Mouse (Mus musculus): ENCODE data around the gene Ppwd1. TPM values are rescaled to one million over a fixed set of nuclear protein-coding genes. Genes with fewer than 3 reads are reported as not detected.
"Not testable (repeated sequence)": the region's sequence is repeated elsewhere in the genome, so short reads cannot be mapped to it uniquely, and the experiment has no call there.

Ppwd1 gene
- 16.6 and 26.2 TPM in 2 replicates for total RNA-seq (2012; rRNA removed)

- no peak within 1 kb of the TSS for H3K27ac ChIP-seq (ENCODE audit: insufficient read depth, low read depth, low read length, poor library complexity, severe bottlenecking)
- H3K9me3 ChIP-seq (ENCODE audit: control insufficient read depth, insufficient read depth, low read depth, low read length): no peaks in the 10 kb centered on the region
- H3K4me1 ChIP-seq (ENCODE audit: control insufficient read depth in 2 of 2, insufficient read depth in 2 of 2, low read length in 2 of 2, poor library complexity in 1 of 2): no peaks in the 10 kb centered on the region
- DNase-seq (ENCODE audit: low read depth, low spot score): peak; percentile 90
- peak within 1 kb of the TSS; percentile 92 for H3K9ac ChIP-seq (ENCODE audit: insufficient read depth, low read depth, low read length, poor library complexity, severe bottlenecking)
- no peaks in the 10 kb centered on the region for H3K36me3 ChIP-seq (ENCODE audit: control insufficient read depth, insufficient read depth, low read length, poor library complexity, severe bottlenecking)
- peak within 1 kb of the TSS; percentile 75 to 98 for H3K4me3 ChIP-seq (ENCODE audit: insufficient read depth in 1 of 2, low read depth in 1 of 2, low read length in 2 of 2, poor library complexity in 1 of 2, severe bottlenecking in 1 of 2)
- in situ Hi-C loops (cut with MboI; ENCODE audit: low sequenced_read_pairs in 2 of 2, unreplicated experiment in 2 of 2): no loop called here
- no peak for TF ChIP-seq ZC3H11A (IDR thresholded peaks at IDR 0.05; ENCODE audit: borderline replicate concordance, low read depth, low read length)
- no peak for TF ChIP-seq ZNF384 (IDR thresholded peaks at IDR 0.05; ENCODE audit: low read depth, low read length)
- TF ChIP-seq CHD2 (IDR thresholded peaks at IDR 0.05; ENCODE audit: low read depth, low read length): peak; percentile 88
- no peak for TF ChIP-seq MAFK (IDR thresholded peaks at IDR 0.05; ENCODE audit: insufficient read depth, low read depth, low read length)
- peak; percentile 68 for TF ChIP-seq HCFC1 (IDR thresholded peaks at IDR 0.05; ENCODE audit: borderline replicate concordance, insufficient read depth, low read length)
Measured at GRCm38 (mm10) chr13:104228384-104229066, at the start of gene Ppwd1, which contains the start of gene Cenpk. Gene Ppwd1, minus strand, starts transcription at chr13:104228843. Gene Cenpk, plus strand, starts transcription at chr13:104228611.

DNA sequence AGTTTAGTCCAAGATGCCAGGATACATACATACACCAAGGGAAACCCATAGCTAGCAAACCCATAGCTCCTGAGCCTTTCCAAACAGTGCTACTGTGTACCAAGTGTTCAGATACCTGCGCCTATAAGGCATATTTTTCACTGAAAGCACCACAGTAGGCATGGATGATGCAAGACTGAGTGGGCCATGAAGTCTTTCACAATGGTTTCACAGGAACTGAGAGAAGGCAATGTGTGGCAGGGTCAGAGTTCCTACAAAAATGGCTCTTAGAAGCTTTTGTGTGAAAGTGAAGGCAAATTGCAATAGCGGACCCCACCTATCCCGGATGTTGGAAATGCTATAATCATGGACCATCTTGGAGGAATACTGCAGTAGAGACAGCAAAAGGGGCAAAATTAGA is 30.4 kb upstream of the Ppwd1 start:
- Histone ChIP-seq H3K9ac (ENCODE audit: insufficient read depth, low read depth, low read length, poor library complexity, severe bottlenecking) (no peak overlapping the region), H3K4me1 (ENCODE audit: control insufficient read depth in 2 of 2, insufficient read depth in 2 of 2, low read length in 2 of 2, poor library complexity in 1 of 2) (no peaks in the 10 kb centered on the region), H3K4me3 (ENCODE audit: insufficient read depth in 1 of 2, low read depth in 1 of 2, low read length in 2 of 2, poor library complexity in 1 of 2, severe bottlenecking in 1 of 2) (no peak overlapping the region), H3K9me3 (ENCODE audit: control insufficient read depth, insufficient read depth, low read depth, low read length) (peaks cover 4% of the 10 kb centered on the region), H3K36me3 (ENCODE audit: control insufficient read depth, insufficient read depth, low read length, poor library complexity, severe bottlenecking) (no peaks in the 10 kb centered on the region), H3K27ac (ENCODE audit: insufficient read depth, low read depth, low read length, poor library complexity, severe bottlenecking) (no peak overlapping the region)
- TF ChIP-seq HCFC1 (IDR thresholded peaks at IDR 0.05; ENCODE audit: borderline replicate concordance, insufficient read depth, low read length) (no peak), CHD2 (IDR thresholded peaks at IDR 0.05; ENCODE audit: low read depth, low read length) (no peak), MAFK (IDR thresholded peaks at IDR 0.05; ENCODE audit: insufficient read depth, low read depth, low read length) (no peak)
- DNase-seq (ENCODE audit: low read depth, low spot score): no peak
- in situ Hi-C loops (cut with MboI; ENCODE audit: low sequenced_read_pairs in 2 of 2, unreplicated experiment in 2 of 2): no loop called here

DNA sequence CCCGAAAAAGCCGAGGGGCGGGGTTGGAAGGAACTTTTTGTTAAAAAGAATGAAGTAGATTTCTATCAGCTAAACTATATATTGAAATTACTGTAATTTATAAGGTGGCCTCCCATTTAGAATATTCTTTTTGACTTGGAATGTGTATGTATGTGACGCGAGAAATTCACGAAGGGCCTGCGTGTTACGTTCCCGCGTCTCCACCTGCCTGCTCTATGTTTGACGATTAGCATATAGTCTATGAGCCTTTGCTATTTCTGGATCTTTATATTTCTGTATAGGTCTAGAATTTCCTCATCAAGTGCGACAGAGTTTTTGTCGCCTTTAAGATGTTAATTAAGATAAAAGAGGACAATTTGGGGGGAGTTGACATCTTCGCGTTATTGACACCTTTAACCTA is 538 bp upstream of the Ppwd1 start:
- TF ChIP-seq ZC3H11A (IDR thresholded peaks at IDR 0.05; ENCODE audit: borderline replicate concordance, low read depth, low read length) (no peak), CHD2 (IDR thresholded peaks at IDR 0.05; ENCODE audit: low read depth, low read length) (no peak), ZNF384 (IDR thresholded peaks at IDR 0.05; ENCODE audit: low read depth, low read length) (no peak), MAFK (IDR thresholded peaks at IDR 0.05; ENCODE audit: insufficient read depth, low read depth, low read length) (no peak), HCFC1 (IDR thresholded peaks at IDR 0.05; ENCODE audit: borderline replicate concordance, insufficient read depth, low read length) (no peak)
- Histone ChIP-seq H3K36me3 (ENCODE audit: control insufficient read depth, insufficient read depth, low read length, poor library complexity, severe bottlenecking) (no peaks in the 10 kb centered on the region), H3K9ac (ENCODE audit: insufficient read depth, low read depth, low read length, poor library complexity, severe bottlenecking) (peak overlapping the region; percentile 92), H3K9me3 (ENCODE audit: control insufficient read depth, insufficient read depth, low read depth, low read length) (no peaks in the 10 kb centered on the region), H3K27ac (ENCODE audit: insufficient read depth, low read depth, low read length, poor library complexity, severe bottlenecking) (no peak overlapping the region), H3K4me3 (ENCODE audit: insufficient read depth in 1 of 2, low read depth in 1 of 2, low read length in 2 of 2, poor library complexity in 1 of 2, severe bottlenecking in 1 of 2) (peak overlapping the region; percentile 75 to 98), H3K4me1 (ENCODE audit: control insufficient read depth in 2 of 2, insufficient read depth in 2 of 2, low read length in 2 of 2, poor library complexity in 1 of 2) (no peaks in the 10 kb centered on the region)
- in situ Hi-C loops (cut with MboI; ENCODE audit: low sequenced_read_pairs in 2 of 2, unreplicated experiment in 2 of 2): no loop called here
- DNase-seq (ENCODE audit: low read depth, low spot score): peak; percentile 17

DNA sequence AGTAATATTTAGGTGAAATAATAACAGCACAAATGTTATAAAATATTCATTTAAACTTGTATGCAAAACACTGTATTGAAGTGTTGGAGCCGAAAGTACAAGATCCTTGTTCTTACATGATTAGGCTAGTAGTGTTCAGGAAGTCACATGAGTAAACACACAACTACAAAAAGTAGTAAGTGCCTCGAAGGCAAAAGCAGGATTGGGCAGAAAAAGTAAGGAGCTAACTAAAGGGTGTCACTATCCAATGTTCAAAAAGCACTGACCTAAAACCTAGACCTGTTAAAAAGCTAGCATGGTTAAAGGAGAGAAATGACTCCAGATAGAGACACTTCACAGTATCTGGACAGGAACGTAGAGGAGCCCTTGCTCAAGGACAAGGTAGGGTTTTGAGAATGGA is 1.2 kb downstream of the Ppwd1 start:
- DNase-seq (ENCODE audit: low read depth, low spot score): no peak
- Histone ChIP-seq H3K27ac (ENCODE audit: insufficient read depth, low read depth, low read length, poor library complexity, severe bottlenecking) (no peak overlapping the region), H3K9me3 (ENCODE audit: control insufficient read depth, insufficient read depth, low read depth, low read length) (no peaks in the 10 kb centered on the region), H3K9ac (ENCODE audit: insufficient read depth, low read depth, low read length, poor library complexity, severe bottlenecking) (no peak overlapping the region), H3K36me3 (ENCODE audit: control insufficient read depth, insufficient read depth, low read length, poor library complexity, severe bottlenecking) (no peaks in the 10 kb centered on the region), H3K4me1 (ENCODE audit: control insufficient read depth in 2 of 2, insufficient read depth in 2 of 2, low read length in 2 of 2, poor library complexity in 1 of 2) (no peaks in the 10 kb centered on the region), H3K4me3 (ENCODE audit: insufficient read depth in 1 of 2, low read depth in 1 of 2, low read length in 2 of 2, poor library complexity in 1 of 2, severe bottlenecking in 1 of 2) (peak overlapping the region; percentile 38 to 98)
- in situ Hi-C loops (cut with MboI; ENCODE audit: low sequenced_read_pairs in 2 of 2, unreplicated experiment in 2 of 2): no loop called here
- TF ChIP-seq ZNF384 (IDR thresholded peaks at IDR 0.05; ENCODE audit: low read depth, low read length): no peak

GRCm38 (mm10) chr13:104204313-104204712 is 24.3 kb downstream of the Ppwd1 start:
- no peak overlapping the region for H3K27ac ChIP-seq (ENCODE audit: insufficient read depth, low read depth, low read length, poor library complexity, severe bottlenecking)
- no peaks in the 10 kb centered on the region for H3K4me1 ChIP-seq (ENCODE audit: control insufficient read depth in 2 of 2, insufficient read depth in 2 of 2, low read length in 2 of 2, poor library complexity in 1 of 2)
- in situ Hi-C loops (cut with MboI; ENCODE audit: low sequenced_read_pairs in 2 of 2, unreplicated experiment in 2 of 2): no loop called here
- TF ChIP-seq ZC3H11A (IDR thresholded peaks at IDR 0.05; ENCODE audit: borderline replicate concordance, low read depth, low read length): no peak
- no peak for TF ChIP-seq ZNF384 (IDR thresholded peaks at IDR 0.05; ENCODE audit: low read depth, low read length)
- TF ChIP-seq MAFK (IDR thresholded peaks at IDR 0.05; ENCODE audit: insufficient read depth, low read depth, low read length): no peak
- TF ChIP-seq HCFC1 (IDR thresholded peaks at IDR 0.05; ENCODE audit: borderline replicate concordance, insufficient read depth, low read length): no peak
- no peak for TF ChIP-seq CHD2 (IDR thresholded peaks at IDR 0.05; ENCODE audit: low read depth, low read length)
- no peak for DNase-seq (ENCODE audit: low read depth, low spot score)
- no peak overlapping the region for H3K9ac ChIP-seq (ENCODE audit: insufficient read depth, low read depth, low read length, poor library complexity, severe bottlenecking)
- no peak overlapping the region for H3K4me3 ChIP-seq (ENCODE audit: insufficient read depth in 1 of 2, low read depth in 1 of 2, low read length in 2 of 2, poor library complexity in 1 of 2, severe bottlenecking in 1 of 2)
- H3K9me3 ChIP-seq (ENCODE audit: control insufficient read depth, insufficient read depth, low read depth, low read length): no peaks in the 10 kb centered on the region
- H3K36me3 ChIP-seq (ENCODE audit: control insufficient read depth, insufficient read depth, low read length, poor library complexity, severe bottlenecking): peaks cover 2% of the 10 kb centered on the region

GRCm38 (mm10) chr13:104195891-104196290 is 32.8 kb downstream of the Ppwd1 start:
- H3K9ac ChIP-seq (ENCODE audit: insufficient read depth, low read depth, low read length, poor library complexity, severe bottlenecking); H3K4me3 ChIP-seq (ENCODE audit: insufficient read depth in 1 of 2, low read depth in 1 of 2, low read length in 2 of 2, poor library complexity in 1 of 2, severe bottlenecking in 1 of 2); DNase-seq (ENCODE audit: low read depth, low spot score); H3K4me1 ChIP-seq (ENCODE audit: control insufficient read depth in 2 of 2, insufficient read depth in 2 of 2, low read length in 2 of 2, poor library complexity in 1 of 2); H3K27ac ChIP-seq (ENCODE audit: insufficient read depth, low read depth, low read length, poor library complexity, severe bottlenecking); H3K36me3 ChIP-seq (ENCODE audit: control insufficient read depth, insufficient read depth, low read length, poor library complexity, severe bottlenecking); H3K9me3 ChIP-seq (ENCODE audit: control insufficient read depth, insufficient read depth, low read depth, low read length); in situ Hi-C loops (cut with MboI; ENCODE audit: low sequenced_read_pairs in 2 of 2, unreplicated experiment in 2 of 2): not testable (repeated sequence)
